ENCODE assay signal across 8 mouse cellular contexts in genomic region chr10:94013196-94013595, GRCm38 (mm10). TPM values are rescaled to one million over a fixed set of nuclear protein-coding genes. Genes with fewer than 3 reads are reported as not detected.
A peak's percentile ranks its signal among the peaks of the same experiment; 100 is the strongest.
DNase-seq lines count a peak whose midpoint lies in the region; ATAC-seq and TF ChIP-seq lines count a peak whose summit lies in the region.

No protein-coding gene starts in this region.

- dilution Hi-C loops in CH12.LX (cut with MboI; ENCODE audit: extremely low pct_ligation_motif_present, extremely low pct_unique_long_range_greater_than_20kb, low sequenced_read_pairs), result no loop called here

- H3K27me3 ChIP-seq in kidney, embryonic 16.5 days (ENCODE audit: insufficient read depth, low read length), result no peaks in the 10 kb centered on the region
- no peaks in the 10 kb centered on the region for H3K27me3 ChIP-seq in CH12.LX (replicated peaks)
- no peaks in the 10 kb centered on the region for H3K27me3 ChIP-seq in neural tube, embryonic 11.5 days (ENCODE audit: control insufficient read depth, insufficient read depth, low read length)

- 62% methylated on average over 3 of the region's 3 CpGs for WGBS in kidney, embryonic 16.5 days
- 46% methylated on average over 3 of the region's 3 CpGs for WGBS in neural tube, embryonic 11.5 days

- no peaks in the 10 kb centered on the region for H3K36me3 ChIP-seq in kidney, embryonic 16.5 days (ENCODE audit: insufficient read depth, low read length)
- H3K36me3 ChIP-seq in CH12.LX (replicated peaks in 1 of 2; ENCODE audit: control insufficient read depth in 1 of 2, insufficient read depth in 1 of 2, low read length in 1 of 2), result peaks cover 0 to 22% of the 10 kb centered on the region in 2 experiments
- no peaks in the 10 kb centered on the region for H3K36me3 ChIP-seq in neural tube, embryonic 11.5 days (ENCODE audit: control insufficient read depth, insufficient read depth, low read length)

- no peak for ATAC-seq in kidney, embryonic 16.5 days (ENCODE audit: low FRiP score, low TSS enrichment)
- ATAC-seq in erythroblast, adult 5-6 weeks (replicated peaks; ENCODE audit: low FRiP score, poor library complexity, severe bottlenecking), result peak; percentile 83; the same call in 1 of the 2 replicates
- ATAC-seq in neural tube, embryonic 11.5 days (ENCODE audit: insufficient read depth, low FRiP score, low TSS enrichment), result no peak

- peak; percentile 70 for TF ChIP-seq RAD21 in CH12.LX (IDR thresholded peaks at IDR 0.05; ENCODE audit: low read depth, low read length)

- H3K9me3 ChIP-seq in kidney, embryonic 16.5 days (ENCODE audit: low read length), result no peaks in the 10 kb centered on the region
- H3K9me3 ChIP-seq in CH12.LX (replicated peaks; ENCODE audit: low read length), result no peaks in the 10 kb centered on the region
- H3K9me3 ChIP-seq in neural tube, embryonic 11.5 days (ENCODE audit: control insufficient read depth, low read length), result no peaks in the 10 kb centered on the region

- peak; percentile 40 to 78; a peak in 3 of 4 replicates for TF ChIP-seq CTCF in CH12.LX (conservative IDR thresholded peaks at IDR 0.05 in 1 of 2, IDR thresholded peaks at IDR 0.05 in 1 of 2; ENCODE audit: low read depth in 2 of 2, low read length in 2 of 2)

- no peak for TF ChIP-seq POLR2A in CH12.LX (IDR thresholded peaks at IDR 0.05; ENCODE audit: low read depth, low read length)

- peaks cover 5% of the 10 kb centered on the region; the same call in 1 of the 2 replicates for H3K79me2 ChIP-seq in CH12.LX (replicated peaks; ENCODE audit: control insufficient read depth, extremely low read depth, insufficient read depth, poor library complexity, severe bottlenecking)

- no peak for TF ChIP-seq EP300 in CH12.LX (IDR thresholded peaks at IDR 0.05; ENCODE audit: low read length)

- H3K27ac ChIP-seq in kidney, embryonic 16.5 days (ENCODE audit: low read length), result no peak overlapping the region
- no peak overlapping the region for H3K27ac ChIP-seq in CH12.LX (ENCODE audit: insufficient read depth, low read depth)
- H3K27ac ChIP-seq in neural tube, embryonic 11.5 days (ENCODE audit: low read depth, low read length), result no peak overlapping the region

- in situ Hi-C loops in CH12.LX (cut with MboI; ENCODE audit: low pct_ligation_motif_present, low pct_unique_long_range_greater_than_20kb, low sequenced_read_pairs), result no loop called here

- no peak overlapping the region for H3K9ac ChIP-seq in kidney, embryonic 16.5 days (replicated peaks; ENCODE audit: low read length)
- no peak overlapping the region for H3K9ac ChIP-seq in CH12.LX (ENCODE audit: insufficient read depth, low read depth)
- H3K9ac ChIP-seq in neural tube, embryonic 11.5 days (ENCODE audit: low read length), result no peak overlapping the region

- H3K4me2 ChIP-seq in kidney, embryonic 16.5 days (replicated peaks; ENCODE audit: low read depth, low read length), result no peak overlapping the region
- H3K4me2 ChIP-seq in CH12.LX (ENCODE audit: insufficient read depth, low read depth, poor library complexity, severe bottlenecking), result no peak overlapping the region
- H3K4me2 ChIP-seq in neural tube, embryonic 11.5 days (ENCODE audit: low read depth), result no peak overlapping the region

- H3K4me1 ChIP-seq in kidney, embryonic 16.5 days (ENCODE audit: insufficient read depth, low read length), result peaks cover 16% of the 10 kb centered on the region; the same call in 1 of the 2 replicates
- H3K4me1 ChIP-seq in CH12.LX (ENCODE audit: control insufficient read depth in 1 of 2, insufficient read depth in 2 of 2), result no peaks in the 10 kb centered on the region
- no peaks in the 10 kb centered on the region for H3K4me1 ChIP-seq in neural tube, embryonic 11.5 days (ENCODE audit: control insufficient read depth, insufficient read depth, low read length)

- peak; percentile 62 for DNase-seq in kidney, adult 18-20 months
- peak; percentile 78 for DNase-seq in CH12.LX (ENCODE audit: extremely low read depth)
- DNase-seq in adrenal gland, postnatal 25 days, result peak; percentile 58
- DNase-seq in kidney, postnatal 4 days, result peak; percentile 76 to 84
- DNase-seq in neural tube, embryonic 11.5 days (ENCODE audit: low spot score), result peak; percentile 56
- DNase-seq in thymus, postnatal 14 days, result peak; percentile 66

- H3K4me3 ChIP-seq in kidney, embryonic 16.5 days (ENCODE audit: low read length), result no peak overlapping the region
- H3K4me3 ChIP-seq in CH12.LX (replicated peaks in 1 of 3; ENCODE audit: low read depth in 2 of 3, low read length in 2 of 3, poor library complexity in 1 of 3), result no peak overlapping the region
- no peak overlapping the region for H3K4me3 ChIP-seq in neural tube, embryonic 11.5 days (ENCODE audit: low read depth, low read length)

TF ChIP-seq in CH12.LX, 34 proteins besides CTCF, POLR2A, EP300 and RAD21:
- TF ChIP-seq UBTF (IDR thresholded peaks at IDR 0.05; ENCODE audit: low read depth, low read length) (no peak), POLR2AphosphoS2 (IDR thresholded peaks at IDR 0.05; ENCODE audit: low read depth, low read length) (no peak), E2F4 (IDR thresholded peaks at IDR 0.05; ENCODE audit: insufficient replicate concordance, low read depth, low read length) (no peak), SMC3 (IDR thresholded peaks at IDR 0.05; ENCODE audit: low read depth, low read length) (peak; percentile 83), ELF1 (IDR thresholded peaks at IDR 0.05; ENCODE audit: low read depth, low read length) (no peak)

RNA-seq across cellular contexts. Expression of gene Vezt, which starts 22.4 kb away (rescaled TPM):
- polyA plus RNA-seq in kidney, embryonic 16.5 days (2015; fragmentation: Nextera tagmentation; extraction: Ambion mirVana), result 24.5 TPM in 2 replicates
- 18.0 and 18.8 TPM in 2 replicates for total RNA-seq in CH12.LX (2012; rRNA removed)
- 17.2 and 18.4 TPM in 2 replicates for total RNA-seq in CH12.LX (2014; rRNA removed)
- 21.2 and 26.5 TPM in 2 replicates for polyA plus RNA-seq in CH12.LX (2012; ENCODE audit: insufficient read length, low read depth)
- total RNA-seq in adrenal gland, postnatal 25 days (2021), result 16.8 and 24.9 TPM in 2 replicates
- 12.3 and 25.6 TPM in 2 replicates for total RNA-seq in erythroblast, adult 5-6 weeks (2015; ENCODE audit: low replicate concordance)
- total RNA-seq in erythroblast, adult 5-6 weeks (2017; ENCODE audit: low replicate concordance), result 19.5 and 20.9 TPM in 2 replicates
- polyA plus RNA-seq in neural tube, embryonic 11.5 days (2014; fragmentation: Nextera tagmentation; extraction: Ambion mirVana), result 43.4 and 46.5 TPM in 2 replicates

RNA-seq across cellular contexts. Expression of gene Fgd6, which starts 22.6 kb away (rescaled TPM):
- polyA plus RNA-seq in kidney, embryonic 16.5 days (2015; fragmentation: Nextera tagmentation; extraction: Ambion mirVana), result 3.3 TPM in 2 replicates
- 5.0 and 7.2 TPM in 2 replicates for total RNA-seq in CH12.LX (2012; rRNA removed)
- total RNA-seq in CH12.LX (2014; rRNA removed), result 3.0 and 3.3 TPM in 2 replicates
- polyA plus RNA-seq in CH12.LX (2012; ENCODE audit: insufficient read length, low read depth), result 4.7 and 5.0 TPM in 2 replicates
- total RNA-seq in adrenal gland, postnatal 25 days (2021), result 6.3 and 8.4 TPM in 2 replicates
- total RNA-seq in erythroblast, adult 5-6 weeks (2015; ENCODE audit: low replicate concordance), result 7.5 and 9.2 TPM in 2 replicates
- 8.8 and 9.1 TPM in 2 replicates for total RNA-seq in erythroblast, adult 5-6 weeks (2017; ENCODE audit: low replicate concordance)
- 5.3 and 6.4 TPM in 2 replicates for polyA plus RNA-seq in neural tube, embryonic 11.5 days (2014; fragmentation: Nextera tagmentation; extraction: Ambion mirVana)
